Comparison of ENCODE assay signal across 9 mouse cellular contexts in genomic region chr4:140004932-140005331, GRCm38 (mm10). TPM values are rescaled to one million over a fixed set of nuclear protein-coding genes. Genes with fewer than 3 reads are reported as not detected.
DNase-seq lines count a peak whose midpoint lies in the region; ATAC-seq and TF ChIP-seq lines count a peak whose summit lies in the region.
"Had no signal": no experiment of that assay in that cellular context is flagged by ENCODE, and none has a peak within 500 bp of the region (broad histone marks: within the 10 kb centered on the region; RNA-seq: fewer than 3 reads in every experiment).

No protein-coding gene starts in this region.

- 18% methylated on average over 5 of the region's 5 CpGs for WGBS in forebrain, embryonic 16.5 days
- WGBS in limb, embryonic 15.5 days, result 11% methylated on average over 5 of the region's 5 CpGs

- intact Hi-C loops in gastrocnemius, postnatal 36 days (cut with DNase I), result no loop called here

- no peak overlapping the region for H3K9ac ChIP-seq in forebrain, embryonic 16.5 days (replicated peaks; ENCODE audit: low read depth, low read length)
- H3K9ac ChIP-seq in limb, embryonic 15.5 days, result no peak overlapping the region

- no peak overlapping the region for H3K27ac ChIP-seq in forebrain, embryonic 16.5 days (ENCODE audit: low read length)
- H3K27ac ChIP-seq in limb, embryonic 15.5 days, result no peak overlapping the region

- DNase-seq in cerebellum, adult 9-11 months, result peak; percentile 24
- no peak for DNase-seq in ovary, postnatal 10 days (ENCODE audit: low spot score)
- DNase-seq in gastrocnemius, postnatal 36 days, result no peak
- DNase-seq in adrenal gland, postnatal 4 days (ENCODE audit: low spot score in 2 of 2), result no peak
- DNase-seq: left cerebral cortex, postnatal 4 days had no signal

- H3K4me3 ChIP-seq in E14TG2a.4 (replicated peaks; ENCODE audit: low read length), result peak overlapping the region; percentile 76
- H3K4me3 ChIP-seq in forebrain, embryonic 16.5 days (replicated peaks; ENCODE audit: low read length), result no peak overlapping the region
- no peak overlapping the region for H3K4me3 ChIP-seq in limb, embryonic 15.5 days

- H3K4me2 ChIP-seq in forebrain, embryonic 16.5 days (ENCODE audit: low read length), result 0 out of 2 replicates have a peak overlapping the region, but pooled peaks have one; percentile 15
- peak overlapping the region; percentile 32; the same call in 1 of the 2 replicates for H3K4me2 ChIP-seq in limb, embryonic 15.5 days

- ATAC-seq in cerebellum, adult (ENCODE audit: insufficient number of reproducible peaks, low FRiP score, low TSS enrichment), result no peak
- no peak for ATAC-seq in forebrain, embryonic 16.5 days
- no peak for ATAC-seq in limb, embryonic 15.5 days (ENCODE audit: insufficient number of reproducible peaks, low FRiP score, low TSS enrichment, low read depth)

- H3K9me3 ChIP-seq in E14TG2a.4 (ENCODE audit: low read length), result no peaks in the 10 kb centered on the region
- H3K9me3 ChIP-seq in forebrain, embryonic 16.5 days (ENCODE audit: control insufficient read depth, low read length), result no peaks in the 10 kb centered on the region
- H3K9me3 ChIP-seq in limb, embryonic 15.5 days, result no peaks in the 10 kb centered on the region

- TF ChIP-seq CTCF in E14TG2a.4 (conservative IDR thresholded peaks at IDR 0.05; ENCODE audit: low read length), result no peak

- peaks cover 70% of the 10 kb centered on the region for H3K4me1 ChIP-seq in E14TG2a.4 (replicated peaks; ENCODE audit: low read depth, low read length)
- H3K4me1 ChIP-seq in forebrain, embryonic 16.5 days (replicated peaks; ENCODE audit: control insufficient read depth, insufficient read depth, low read length), result peaks cover 13% of the 10 kb centered on the region
- peaks cover 8% of the 10 kb centered on the region; the same call in 1 of the 2 replicates for H3K4me1 ChIP-seq in limb, embryonic 15.5 days

- H3K27me3 ChIP-seq in E14TG2a.4 (ENCODE audit: insufficient read depth, low read length), result peaks cover 50% of the 10 kb centered on the region
- no peaks in the 10 kb centered on the region for H3K27me3 ChIP-seq in forebrain, embryonic 16.5 days (replicated peaks; ENCODE audit: control insufficient read depth, insufficient read depth, low read length)
- H3K27me3 ChIP-seq in limb, embryonic 15.5 days, result peaks cover 74% of the 10 kb centered on the region

- H3K36me3 ChIP-seq in E14TG2a.4 (ENCODE audit: insufficient read depth, low read length), result no peaks in the 10 kb centered on the region
- H3K36me3 ChIP-seq in forebrain, embryonic 16.5 days (ENCODE audit: control insufficient read depth, insufficient read depth), result no peaks in the 10 kb centered on the region
- H3K36me3 ChIP-seq in limb, embryonic 15.5 days, result no peaks in the 10 kb centered on the region

RNA-seq across cellular contexts. Expression of gene Klhdc7a, which starts 37.1 kb away (rescaled TPM):
- polyA plus RNA-seq in forebrain, embryonic 16.5 days (2015; fragmentation: Nextera tagmentation; extraction: Ambion mirVana), result 0.29 and 0.53 TPM in 2 replicates
- 0.09 TPM in 2 replicates for polyA plus RNA-seq in limb, embryonic 15.5 days (2015; fragmentation: Nextera tagmentation; extraction: Ambion mirVana)
- total RNA-seq in gastrocnemius, postnatal 36 days (2021), result under 1 TPM; 0.07 to 0.10 TPM
- 1 to 10 TPM; 6.3 to 7.3 TPM for total RNA-seq in adrenal gland, postnatal 4 days (2021)

Comparison
In these comparisons a context has a peak if more than half of its experiments do, and no peak if none do; other contexts are left out.
1. RNA of gene Klhdc7a, which starts 37.1 kb away (total RNA-seq): 6.3 to 7.3 TPM in adrenal gland, postnatal 4 days; 0.07 to 0.10 TPM in gastrocnemius, postnatal 36 days; every median in the first group is over 4 times any median in the second.